Mouse (Mus musculus) MEL (cell line): ENCODE results near the gene Ssc5d. TPM values are rescaled to one million over a fixed set of nuclear protein-coding genes. Genes with fewer than 3 reads are reported as not detected.

Experiments
- DNase-seq: peaks from one replicate; pipeline ENCODE4 v3.0.0; 2011; ENCODE audit warnings: low read depth, low spot score
- H3K27ac ChIP-seq: 2 replicates; pipeline ENCODE4 v1.5.1; 2012; ENCODE audit warnings: low read depth, mild to moderate bottlenecking, control low read depth, low read length, moderate library complexity; ENCODE audit not compliant: control insufficient read depth
- H3K27me3 ChIP-seq, 2 experiments: fragments of 150-350 bp in 1 of 2; sonication (generic) in 1 of 2; 2 replicates each; pipeline ENCODE4 v1.6.1; 2012; ENCODE audit warnings: low read length in 2 of 2, mild to moderate bottlenecking in 2 of 2, improper control_type of control experiment in 1 of 2, moderate library complexity in 1 of 2; ENCODE audit not compliant: insufficient read depth in 2 of 2, control insufficient read depth in 1 of 2
- H3K36me3 ChIP-seq, 2 experiments: 2 replicates each; pipeline ENCODE4 v1.6.1; 2012 to 2014; ENCODE audit warnings: low read length in 2 of 2, improper control_type of control experiment in 1 of 2, inconsistent platforms in 1 of 2, mild to moderate bottlenecking in 1 of 2; ENCODE audit not compliant: insufficient read depth in 2 of 2, control insufficient read depth in 1 of 2
- H3K4me1 ChIP-seq, 2 experiments: fragments of 150-350 bp in 1 of 2; sonication (generic) in 1 of 2; 2 replicates each; pipeline ENCODE4 v1.6.1; 2012; ENCODE audit warnings: low read length in 2 of 2, improper control_type of control experiment in 1 of 2, mild to moderate bottlenecking in 1 of 2; ENCODE audit not compliant: insufficient read depth in 2 of 2, control insufficient read depth in 1 of 2
- H3K4me3 ChIP-seq, 2 experiments: fragments of 150-350 bp in 1 of 2; sonication (generic) in 1 of 2; 2 replicates each; pipeline ENCODE4 v1.5.1; 2012; ENCODE audit warnings: low read depth in 2 of 2, low read length in 2 of 2, mild to moderate bottlenecking in 2 of 2, moderate library complexity in 2 of 2, control low read depth in 1 of 2, improper control_type of control experiment in 1 of 2; ENCODE audit not compliant: control insufficient read depth in 1 of 2, insufficient read depth in 1 of 2
- H3K79me2 ChIP-seq: 2 replicates; pipeline ENCODE4 v1.6.1; 2012; ENCODE audit warnings: mild to moderate bottlenecking, low read length, moderate library complexity; ENCODE audit not compliant: control insufficient read depth, poor library complexity, insufficient read depth
- H3K9ac ChIP-seq: 2 replicates; pipeline ENCODE4 v1.6.1; 2012; ENCODE audit warnings: low read depth, mild to moderate bottlenecking, control low read depth, low read length, moderate library complexity; ENCODE audit not compliant: control insufficient read depth, poor library complexity, severe bottlenecking
- H3K9me3 ChIP-seq: fragments of 150-350 bp; sonication (generic); replicated peaks from 2 replicates; pipeline ENCODE4 v1.6.1; 2012; ENCODE audit warnings: mild to moderate bottlenecking, low read length, improper control_type of control experiment, moderate library complexity; ENCODE audit not compliant: insufficient read depth
- ELF1 ChIP-seq: IDR thresholded peaks from 2 replicates; pipeline ENCODE4 v1.6.1; 2014; ENCODE audit warnings: low read depth, mild to moderate bottlenecking, inconsistent platforms, low read length, improper control_type of control experiment, moderate library complexity
- EP300 ChIP-seq, 2 experiments: IDR thresholded peaks; 2 replicates each; pipeline ENCODE4 v1.6.1; 2011; ENCODE audit warnings: improper control_type of control experiment in 2 of 2, low read length in 2 of 2, low read depth in 1 of 2, mild to moderate bottlenecking in 1 of 2
- GABPA ChIP-seq: IDR thresholded peaks from 2 replicates; pipeline ENCODE4 v1.6.1; 2012; ENCODE audit warnings: low read depth, mild to moderate bottlenecking, inconsistent platforms, low read length, improper control_type of control experiment, moderate library complexity
- GATA1 ChIP-seq: IDR thresholded peaks from 2 replicates; pipeline ENCODE4 v1.6.1; 2011; ENCODE audit warnings: low read depth, low read length, improper control_type of control experiment
- JUND ChIP-seq: IDR thresholded peaks from 2 replicates; pipeline ENCODE4 v1.6.1; 2011; ENCODE audit warnings: low read depth, mild to moderate bottlenecking, improper control_type of control experiment, low read length
- KAT2A ChIP-seq: conservative IDR thresholded peaks from 2 replicates; pipeline ENCODE4 v1.6.1; 2012; ENCODE audit warnings: low read depth, low read length, improper control_type of control experiment, inconsistent platforms
- MEF2A ChIP-seq: IDR thresholded peaks from 2 replicates; pipeline ENCODE4 v1.6.1; 2014; ENCODE audit warnings: low read depth, mild to moderate bottlenecking, inconsistent platforms, low read length, improper control_type of control experiment; ENCODE audit not compliant: poor library complexity, insufficient replicate concordance, severe bottlenecking; ENCODE audit errors: extremely low read depth
- MXI1 ChIP-seq: IDR thresholded peaks from 2 replicates; pipeline ENCODE4 v1.6.1; 2011; ENCODE audit warnings: mild to moderate bottlenecking, low read depth, low read length, improper control_type of control experiment
- MYB ChIP-seq: IDR thresholded peaks from 2 replicates; pipeline ENCODE4 v1.6.1; 2011; ENCODE audit warnings: mild to moderate bottlenecking, low read depth, low read length, improper control_type of control experiment
- NELFE ChIP-seq: IDR thresholded peaks from 2 replicates; pipeline ENCODE4 v1.6.1; 2011; ENCODE audit warnings: low read depth, low read length, improper control_type of control experiment
- POLR2A ChIP-seq, 2 experiments: IDR thresholded peaks; 2 replicates each; pipeline ENCODE4 v1.6.1; 2011 to 2012; ENCODE audit warnings: low read length in 2 of 2, mild to moderate bottlenecking in 2 of 2, control low read depth in 1 of 2, improper control_type of control experiment in 1 of 2, low read depth in 1 of 2, moderate library complexity in 1 of 2; ENCODE audit not compliant: control insufficient read depth in 1 of 2, insufficient read depth in 1 of 2, poor library complexity in 1 of 2
- POLR2AphosphoS2 ChIP-seq: IDR thresholded peaks from 2 replicates; pipeline ENCODE4 v1.6.1; 2011; ENCODE audit warnings: low read length, improper control_type of control experiment
- POLR2AphosphoS5 ChIP-seq: IDR thresholded peaks from 2 replicates; pipeline ENCODE4 v1.6.1; 2012; ENCODE audit warnings: low read depth, borderline replicate concordance, mild to moderate bottlenecking, inconsistent platforms, low read length, moderate library complexity, mixed read lengths
- RAD21 ChIP-seq: IDR thresholded peaks from 2 replicates; pipeline ENCODE4 v1.6.1; 2011; ENCODE audit warnings: mild to moderate bottlenecking, low read depth, low read length, improper control_type of control experiment
- TAL1 ChIP-seq: IDR thresholded peaks from 2 replicates; pipeline ENCODE4 v1.6.1; 2012; ENCODE audit warnings: mild to moderate bottlenecking, inconsistent platforms, low read length, moderate library complexity, mixed read lengths
- TBP ChIP-seq: IDR thresholded peaks from 2 replicates; pipeline ENCODE4 v1.8.0; 2011; ENCODE audit warnings: low read depth, low read length, improper control_type of control experiment
- TCF12 ChIP-seq: IDR thresholded peaks from 2 replicates; pipeline ENCODE4 v1.6.1; 2014; ENCODE audit warnings: low read depth, mild to moderate bottlenecking, inconsistent platforms, low read length, improper control_type of control experiment, moderate library complexity
- ZC3H11A ChIP-seq: IDR thresholded peaks from 2 replicates; pipeline ENCODE4 v1.6.1; 2012; ENCODE audit warnings: low read depth, mild to moderate bottlenecking, inconsistent platforms, low read length, improper control_type of control experiment
- ZMIZ1 ChIP-seq: IDR thresholded peaks from 2 replicates; pipeline ENCODE4 v1.6.1; 2012; ENCODE audit warnings: low read depth, mild to moderate bottlenecking, inconsistent platforms, low read length, improper control_type of control experiment, moderate library complexity
- polyA plus RNA-seq, 2 experiments: library from polyadenylated mRNA; stranded (reverse) in 1 of 2; unstranded in 1 of 2; fragments of >175 nt in 1 of 2; fragments of >200 nt in 1 of 2; gene quantifications; 2 replicates each; pipeline versions ENCODE4 v1.2.1 to v1.2.4; 2012; ENCODE audit warnings: low replicate concordance in 2 of 2, low read depth in 1 of 2; ENCODE audit not compliant: insufficient read length in 2 of 2, insufficient read depth in 1 of 2, missing spikeins in 1 of 2
- total RNA-seq: library from RNA; depleted of rRNA; stranded (reverse); fragments of 300-350 nt; gene quantifications from 2 replicates; pipeline ENCODE4 v1.2.3, GENCODE M21; 2012

The Ssc5d gene
- total and polyA plus RNA-seq, 3 experiments = 0.04 to 0.17 TPM; not detected in 1

GRCm38 (mm10) chr7:4923586-4924364, 1.8 kb upstream of the Ssc5d start:
- Histone ChIP-seq H3K9ac (no peak overlapping the region), H3K4me1 (no peaks in the 10 kb centered on the region), H3K9me3 (no peaks in the 10 kb centered on the region), H3K4me3 (no peak overlapping the region), H3K27me3 (no peaks in the 10 kb centered on the region; a peak in 1 of 4 replicates), H3K79me2 (no peaks in the 10 kb centered on the region)
- TF ChIP-seq KAT2A (no peak), ZMIZ1 (no peak), NELFE (no peak), MEF2A (no peak), ELF1 (no peak), TAL1 (no peak), MYB (no peak), GABPA (no peak), RAD21 (no peak), POLR2AphosphoS5 (no peak), TBP (no peak), POLR2AphosphoS2 (no peak)
- TF ChIP-seq, all 39 proteins: peak for 0
- no peak overlapping the region for H3K27ac ChIP-seq
- DNase-seq = no peak
- H3K36me3 ChIP-seq = no peaks in the 10 kb centered on the region

GRCm38 (mm10) chr7:4924483-4924882, 1.1 kb upstream of the Ssc5d start:
- no peaks in the 10 kb centered on the region; a peak in 1 of 4 replicates for H3K27me3 ChIP-seq
- TF ChIP-seq JUND = 0 out of 2 replicates have a peak, but pooled peaks have one; percentile 45
- TF ChIP-seq KAT2A = no peak
- no peaks in the 10 kb centered on the region for H3K9me3 ChIP-seq
- H3K79me2 ChIP-seq = no peaks in the 10 kb centered on the region
- H3K4me3 ChIP-seq = no peak overlapping the region
- H3K9ac ChIP-seq = no peak overlapping the region
- no peak for DNase-seq
- no peaks in the 10 kb centered on the region for H3K4me1 ChIP-seq
- no peaks in the 10 kb centered on the region for H3K36me3 ChIP-seq
- no peak overlapping the region for H3K27ac ChIP-seq

GRCm38 (mm10) chr7:4924891-4925301, 689 bp upstream of the Ssc5d start:
- Histone ChIP-seq H3K27me3 (no peaks in the 10 kb centered on the region; a peak in 2 of 4 replicates), H3K27ac (no peak overlapping the region), H3K36me3 (no peaks in the 10 kb centered on the region), H3K79me2 (no peaks in the 10 kb centered on the region), H3K9ac (no peak overlapping the region), H3K4me1 (no peaks in the 10 kb centered on the region), H3K4me3 (no peak overlapping the region), H3K9me3 (no peaks in the 10 kb centered on the region)
- no peak for DNase-seq
- TF ChIP-seq MXI1 (no peak), EP300 (IDR thresholded peaks at IDR 0.05; ENCODE audit: low read depth in 1 of 2, low read length in 2 of 2) (no peak), TCF12 (no peak), ZC3H11A (no peak), POLR2A (IDR thresholded peaks at IDR 0.05; ENCODE audit: control insufficient read depth in 1 of 2, insufficient read depth in 1 of 2, low read depth in 1 of 2, low read length in 2 of 2, poor library complexity in 1 of 2) (no peak), JUND (no peak), GATA1 (no peak)
